Mouse (Mus musculus) c-Kit-negative CD71-positive TER-119-positive erythroid progenitor cells, embryonic 14.5 days (primary cell): ENCODE results near the gene Vsir.
A peak's percentile ranks its signal among the peaks of the same experiment; 100 is the strongest.

Experiments used
- DNase-seq: peaks from one replicate; pipeline ENCODE4 v3.0.0-alpha.2; 2013; ENCODE audit warnings: low read depth, low spot score

Gene Vsir

GRCm38 (mm10) chr10:60388332-60388731 is 41.7 kb downstream of the Vsir start:
- DNase-seq = no peak

DNA sequence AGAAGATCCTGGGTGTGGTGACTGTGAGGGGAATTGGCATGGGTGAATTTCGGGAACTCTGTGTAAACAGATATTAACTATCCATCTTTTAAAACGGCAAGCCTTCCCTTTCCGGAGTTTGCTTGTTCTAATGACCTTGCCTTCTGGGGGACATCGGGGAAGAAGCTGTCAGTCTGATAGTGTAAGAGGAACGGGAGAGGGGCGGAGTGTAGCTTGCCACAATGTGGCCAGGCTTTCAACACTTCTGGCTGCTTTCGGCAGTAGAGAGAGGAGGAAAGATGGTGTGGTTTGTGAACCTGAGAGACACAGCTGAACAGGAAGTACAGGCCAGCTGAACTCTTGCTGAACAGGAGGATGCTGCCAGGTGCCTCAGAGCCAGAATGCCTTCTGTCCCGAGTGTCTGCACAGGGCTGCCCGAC is 42.8 kb downstream of the Vsir start:
- no peak for DNase-seq

DNA sequence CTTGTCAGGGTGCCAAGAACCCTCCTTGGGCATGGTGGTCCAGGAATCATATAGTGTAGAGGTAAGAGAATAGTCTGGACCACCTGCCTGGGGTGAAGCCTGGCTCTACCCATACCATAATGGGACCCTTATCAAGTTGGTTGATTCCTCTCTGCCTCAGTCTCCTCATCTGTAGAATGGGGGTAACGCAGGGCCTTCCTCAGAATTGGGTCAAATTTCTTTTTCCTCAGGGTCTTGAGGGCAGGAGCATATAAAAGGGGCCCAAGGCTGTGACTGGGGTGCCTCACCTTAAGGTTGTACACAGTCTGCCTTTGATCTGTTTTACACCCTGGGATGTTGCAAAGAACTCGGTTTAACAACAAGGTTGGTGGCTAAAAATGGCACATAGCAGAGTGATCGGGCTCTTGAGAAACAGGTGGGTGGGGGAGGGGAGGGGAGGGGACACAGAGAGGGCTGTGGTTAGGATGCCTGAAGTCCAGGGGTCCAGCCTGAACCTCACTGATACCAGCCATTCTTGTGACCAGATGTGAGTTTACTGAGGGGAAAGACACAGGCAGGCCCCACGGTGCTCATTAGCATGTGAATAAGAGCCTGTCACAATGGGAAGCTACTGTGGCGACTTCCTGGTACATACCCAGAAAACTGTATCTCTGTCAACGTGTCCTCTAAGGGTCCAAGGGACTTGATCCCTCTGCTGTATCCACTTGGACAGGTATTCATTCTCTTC is 43.7 kb downstream of the Vsir start:
- no peak for DNase-seq

DNA sequence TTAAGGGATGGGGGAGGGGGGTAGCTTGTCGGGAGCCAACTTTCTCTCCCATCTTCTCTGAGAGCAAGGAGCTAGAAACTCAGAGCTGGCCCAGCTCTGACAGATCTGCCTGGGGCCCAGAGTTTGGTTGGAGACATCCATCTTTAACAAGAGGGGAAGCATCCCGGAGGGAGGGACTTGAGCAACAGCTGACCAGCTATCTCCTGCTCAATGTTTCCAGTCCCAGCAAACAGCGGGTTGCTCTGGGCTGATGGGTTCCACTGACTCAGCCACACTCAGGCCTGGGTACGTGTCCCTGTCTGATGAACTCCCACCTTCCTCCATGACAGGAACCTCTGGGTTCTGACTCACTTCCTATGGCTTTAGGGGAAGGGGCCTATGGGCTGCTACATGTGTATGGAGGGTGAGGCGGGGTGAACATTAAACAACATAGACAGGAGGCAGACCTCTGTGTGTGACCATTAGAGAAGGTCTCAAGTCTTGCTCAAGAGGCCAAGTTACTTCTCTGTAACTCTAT is 44.3 kb downstream of the Vsir start:
- DNase-seq = no peak

DNA sequence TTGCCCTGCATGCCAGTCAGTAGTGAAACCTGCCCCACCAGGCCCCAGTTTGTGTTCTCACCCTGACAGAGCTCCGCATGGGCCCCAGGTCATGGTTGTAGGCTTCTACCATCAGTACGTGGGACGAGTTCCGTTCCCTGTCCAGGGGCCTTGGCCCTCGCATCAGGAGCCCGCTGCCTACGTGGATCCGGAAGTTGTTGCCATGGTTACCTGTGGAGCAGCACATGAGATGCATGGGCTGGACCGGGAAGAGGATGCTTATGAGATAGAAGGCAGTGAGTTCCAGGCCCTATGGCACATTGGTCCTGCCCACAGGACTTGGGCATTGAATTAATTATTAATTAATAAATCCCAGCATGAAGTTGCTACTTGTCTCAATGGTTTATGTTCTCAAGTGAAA is 45.0 kb downstream of the Vsir start:
- no peak for DNase-seq

DNA sequence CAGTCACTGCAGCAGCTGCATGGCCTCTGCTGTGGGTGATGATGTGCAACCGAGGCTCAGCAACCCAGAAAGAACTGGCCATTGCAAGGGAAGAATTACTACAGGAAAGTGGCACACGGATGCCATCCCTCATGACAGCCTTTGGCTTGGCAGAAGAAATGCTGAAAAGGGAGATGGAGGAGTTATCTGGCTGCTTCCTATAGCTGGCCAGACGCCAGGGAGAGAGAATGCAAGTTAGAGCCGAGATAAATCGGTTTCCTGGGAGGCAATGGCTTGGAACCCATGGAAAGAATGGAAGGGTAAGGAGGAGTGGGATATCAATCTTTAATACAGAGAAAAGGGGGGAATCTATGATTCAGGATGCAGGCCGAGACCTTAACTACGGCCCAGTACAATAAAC is 48.3 kb downstream of the Vsir start:
- no peak for DNase-seq

- DNase-seq = no peak
Measured at GRCm38 (mm10) chr10:60395605-60396004, 49.0 kb downstream of the Vsir start.

DNA sequence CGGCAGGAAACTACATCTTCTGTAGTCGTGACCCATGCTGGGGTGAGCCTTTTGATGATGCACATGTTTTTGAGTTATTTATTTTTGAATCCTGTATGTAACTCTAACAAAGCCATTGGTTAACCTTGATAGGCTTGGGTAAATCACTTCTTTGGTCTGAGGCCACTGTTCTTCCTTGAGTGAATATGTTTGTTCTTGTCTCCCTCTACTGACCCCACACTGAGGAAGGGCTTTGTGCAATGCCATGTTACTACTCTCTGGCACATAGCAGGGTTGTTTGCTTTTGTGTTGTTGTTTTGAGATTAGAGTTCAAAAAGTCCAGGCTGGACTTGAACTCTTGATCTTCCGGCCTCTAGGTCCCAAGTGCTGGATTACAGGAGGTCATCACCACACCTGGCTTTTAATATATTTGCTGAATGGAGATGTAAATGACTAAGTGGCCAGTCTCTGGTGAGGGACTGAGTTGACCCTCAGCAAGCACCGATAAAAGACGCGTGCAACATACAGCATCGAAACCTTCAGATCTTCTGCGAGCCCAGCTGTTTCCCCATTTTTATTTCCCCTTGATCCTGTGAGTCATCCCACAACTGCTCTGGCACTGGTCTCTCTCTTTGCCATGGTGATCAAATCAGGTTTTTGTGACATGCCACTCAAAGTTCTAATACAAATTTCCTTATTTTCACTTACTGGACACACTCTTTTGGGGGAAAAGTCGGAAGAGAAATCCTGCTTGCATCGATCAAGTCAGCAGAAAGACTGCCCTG is 51.6 kb downstream of the Vsir start:
- no peak for DNase-seq

- no peak for DNase-seq
Measured at GRCm38 (mm10) chr10:60399449-60399848, 52.8 kb downstream of the Vsir start, which contains the start of gene Gm17455. Gene Gm17455, plus strand, starts transcription at chr10:60399726.

GRCm38 (mm10) chr10:60400507-60401295 is 54.0 kb downstream of the Vsir start:
- DNase-seq = no peak

DNA sequence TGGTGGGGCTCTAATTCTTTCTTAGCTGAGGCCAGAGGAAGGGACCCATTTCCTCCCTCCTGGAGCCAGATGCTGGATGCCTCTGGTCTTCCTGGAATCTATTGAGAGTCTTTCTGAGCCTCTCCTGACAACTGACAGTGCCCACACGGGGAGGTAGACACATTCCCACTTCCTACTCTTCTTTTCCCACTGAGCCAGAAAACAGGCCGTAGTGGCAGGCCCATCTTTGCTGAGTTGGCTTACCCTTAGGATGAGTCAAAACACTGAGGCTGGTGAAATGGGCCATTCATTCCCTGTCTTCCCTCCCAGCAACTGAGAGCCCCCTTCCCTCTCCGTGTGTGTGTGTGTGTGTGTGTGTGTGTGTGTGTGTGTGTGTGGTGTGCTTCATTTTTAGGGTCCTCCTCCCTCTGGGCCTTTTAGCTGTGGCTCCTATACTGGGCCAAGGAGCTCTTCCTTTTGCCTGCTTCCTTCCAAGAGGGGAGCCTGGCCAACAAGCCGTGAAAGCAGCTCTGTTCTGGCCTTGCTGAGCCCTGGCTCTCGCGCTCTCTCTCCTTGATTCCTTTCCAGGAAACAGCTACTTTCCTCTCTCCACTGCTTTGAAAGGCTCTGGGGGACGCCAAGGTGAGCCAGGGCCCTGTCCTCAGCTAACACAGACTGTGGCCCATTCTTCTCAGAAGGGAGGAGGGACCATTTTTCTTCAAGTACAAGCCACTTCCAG is 59.0 kb downstream of the Vsir start:
- no peak for DNase-seq

DNA sequence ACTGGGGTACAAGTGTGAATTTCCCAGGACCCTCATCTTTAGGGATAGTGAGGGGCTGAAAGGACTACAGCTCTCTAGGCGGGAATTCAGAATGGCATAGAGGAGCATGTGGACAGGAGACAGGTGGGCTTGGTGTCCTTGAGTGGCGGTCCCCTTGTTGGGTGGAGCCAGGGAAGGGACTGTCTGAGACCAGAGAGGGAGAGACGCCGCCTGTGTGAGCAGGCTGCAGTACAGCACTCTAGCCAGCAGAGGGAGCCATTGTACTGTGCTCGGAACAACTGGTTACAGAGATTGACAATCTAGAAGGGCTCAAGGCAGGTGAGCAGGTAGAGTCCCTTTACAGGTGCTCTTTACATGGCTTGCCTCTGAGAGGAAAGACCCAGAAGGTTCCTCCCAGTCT is 61.2 kb downstream of the Vsir start:
- peak; percentile 34 for DNase-seq

DNA sequence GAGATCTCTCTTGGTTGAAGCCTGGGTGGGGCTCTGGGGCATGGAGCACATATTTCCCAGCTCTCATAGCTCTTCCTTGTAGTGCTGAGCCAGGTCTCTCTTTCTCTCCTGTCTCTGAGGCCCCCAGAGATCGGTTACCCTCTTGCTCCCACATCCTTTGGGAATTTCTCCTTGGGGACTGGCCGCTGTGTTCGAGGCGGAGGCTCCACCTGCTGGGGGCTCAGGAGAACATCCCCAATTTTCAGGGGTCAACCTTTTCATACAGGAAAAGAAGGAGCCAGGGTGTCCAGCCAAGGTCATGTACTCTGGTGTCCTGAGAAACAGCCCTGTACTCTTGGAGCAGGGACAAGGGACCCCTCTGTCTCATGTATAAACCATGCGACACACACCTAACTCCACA is 65.1 kb downstream of the Vsir start:
- DNase-seq = no peak

DNA sequence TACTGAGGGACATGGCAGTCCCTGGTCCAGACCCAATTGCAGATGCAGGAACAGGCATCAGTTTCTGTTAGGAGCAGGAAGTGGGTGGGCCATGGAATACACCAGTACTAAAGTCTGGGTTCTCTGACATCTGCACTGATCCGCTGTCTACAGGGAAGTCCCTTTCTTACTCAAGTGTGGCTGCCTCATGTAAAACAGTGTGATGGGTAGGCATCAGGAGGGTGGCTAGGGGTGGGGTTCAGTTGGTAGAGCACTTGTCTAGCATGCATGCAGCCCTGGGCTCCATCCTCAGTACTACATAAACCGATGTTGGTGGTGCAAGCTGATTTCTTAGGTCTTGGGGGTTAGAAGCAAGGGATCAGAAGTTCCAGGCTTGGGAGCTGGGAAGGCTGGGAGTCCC is 67.1 kb downstream of the Vsir start:
- DNase-seq = no peak

- DNase-seq = no peak
Measured at GRCm38 (mm10) chr10:60417041-60417440, 70.4 kb downstream of the Vsir start.

GRCm38 (mm10) chr10:60418137-60418536 is 71.5 kb downstream of the Vsir start:
- DNase-seq = peak; percentile 27

- no peak for DNase-seq
Measured at GRCm38 (mm10) chr10:60419624-60420023, 73.0 kb downstream of the Vsir start.
